ENCODE assay signal across 9 mouse cellular contexts in the genomic region with DNA sequence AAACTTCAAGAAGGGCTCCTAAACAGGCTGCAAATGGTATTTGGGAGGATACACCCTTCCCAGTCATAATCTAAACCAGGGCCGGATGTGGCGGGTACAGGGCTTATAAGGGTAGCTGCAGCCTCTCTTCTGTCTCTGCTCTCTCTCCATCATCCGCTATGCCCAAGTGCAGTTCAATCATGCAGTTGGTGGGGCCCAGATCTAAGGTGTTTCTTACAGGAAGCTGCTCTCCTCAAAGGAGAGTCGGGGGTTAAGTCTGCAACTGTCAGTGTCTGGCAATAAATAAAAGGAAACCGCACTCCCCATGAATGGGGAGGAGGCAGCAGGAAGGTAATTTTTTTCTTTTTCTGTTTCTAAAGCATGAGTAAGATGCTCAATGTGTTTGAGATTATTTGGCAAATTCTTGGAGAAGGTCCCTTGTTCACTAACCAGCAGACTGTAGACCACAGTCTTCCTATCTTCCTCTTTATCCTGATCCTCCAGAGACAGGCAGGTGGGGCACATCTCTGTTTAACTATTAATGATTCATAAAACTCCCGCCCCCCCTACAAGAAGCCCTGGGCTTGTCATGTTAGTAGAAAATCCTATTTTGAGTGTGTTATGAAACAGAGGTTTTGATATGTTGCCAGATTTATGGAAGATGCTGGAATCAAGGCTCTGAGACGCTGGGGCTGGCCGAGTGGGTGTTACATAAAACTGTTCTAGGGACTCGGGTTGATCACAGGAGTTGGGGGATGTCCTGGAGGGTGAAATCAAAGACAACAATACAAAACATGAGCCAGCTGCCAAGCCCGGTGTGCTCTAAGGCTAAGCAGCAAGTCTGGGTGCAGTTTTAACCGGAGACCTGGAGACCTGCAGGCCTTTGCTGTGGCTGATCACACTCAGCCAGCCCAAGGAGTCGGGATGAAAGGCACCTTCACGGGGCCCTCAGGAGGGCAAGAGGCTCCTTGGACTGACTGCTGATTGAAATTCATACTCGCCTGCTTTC.
DNase-seq lines count a peak whose midpoint lies in the region; ATAC-seq and TF ChIP-seq lines count a peak whose summit lies in the region.
"Had no signal": no experiment of that assay in that cellular context is flagged by ENCODE, and none has a peak within 500 bp of the region (broad histone marks: within the 10 kb centered on the region; RNA-seq: fewer than 3 reads in every experiment).

No protein-coding gene starts in this region.

- H3K36me3 ChIP-seq in heart, embryonic 14.5 days (ENCODE audit: control insufficient read depth, insufficient read depth, low read length) = no peaks in the 10 kb centered on the region
- no peaks in the 10 kb centered on the region for H3K36me3 ChIP-seq in kidney, postnatal 0 days (ENCODE audit: insufficient read depth, low read length)
- H3K36me3 ChIP-seq in midbrain, embryonic 14.5 days (ENCODE audit: control insufficient read depth, insufficient read depth, low read length) = no peaks in the 10 kb centered on the region

- no peak overlapping the region for H3K4me3 ChIP-seq in heart, embryonic 14.5 days (ENCODE audit: control insufficient read depth in 1 of 2, insufficient read depth in 1 of 2, low read depth in 1 of 2, low read length in 2 of 2)
- H3K4me3 ChIP-seq in kidney, postnatal 0 days (replicated peaks; ENCODE audit: low read depth, low read length) = no peak overlapping the region
- no peak overlapping the region for H3K4me3 ChIP-seq in midbrain, embryonic 14.5 days (replicated peaks; ENCODE audit: low read depth, low read length)

- WGBS in heart, embryonic 14.5 days = 48% methylated on average over 14 of the region's 14 CpGs
- 14% methylated on average over 14 of the region's 14 CpGs for WGBS in kidney, postnatal 0 days
- 37% methylated on average over 14 of the region's 14 CpGs for WGBS in midbrain, embryonic 14.5 days

- no peaks in the 10 kb centered on the region for H3K9me3 ChIP-seq in heart, embryonic 14.5 days (ENCODE audit: control insufficient read depth, low read length)
- H3K9me3 ChIP-seq in kidney, postnatal 0 days (replicated peaks; ENCODE audit: low read length) = no peaks in the 10 kb centered on the region
- H3K9me3 ChIP-seq in midbrain, embryonic 14.5 days (ENCODE audit: control insufficient read depth, low read length) = no peaks in the 10 kb centered on the region

- peak overlapping the region; percentile 46 to 94 for H3K27ac ChIP-seq in heart, embryonic 14.5 days (replicated peaks in 1 of 2; ENCODE audit: control insufficient read depth in 1 of 2, insufficient read depth in 1 of 2, low read depth in 2 of 2, low read length in 2 of 2)
- H3K27ac ChIP-seq in kidney, postnatal 0 days = peak overlapping the region; percentile 89
- H3K27ac ChIP-seq in midbrain, embryonic 14.5 days (replicated peaks; ENCODE audit: low read depth, low read length) = peak overlapping the region; percentile 90
- H3K27ac ChIP-seq: macrophage had no signal

- no peak for TF ChIP-seq CTCF in kidney, postnatal 0 days (IDR thresholded peaks at IDR 0.05; ENCODE audit: low read depth)

- peak; percentile 45 to 70 for DNase-seq in left cerebral cortex, postnatal 25 days (ENCODE audit: low spot score in 2 of 2)
- no peak for DNase-seq in left cerebral cortex, postnatal 4 days
- peak; percentile 74 for DNase-seq in brain, adult 2 months (ENCODE audit: low read depth, low spot score)
- DNase-seq in kidney, postnatal 0 days (ENCODE audit: low spot score) = peak; percentile 78
- DNase-seq in midbrain, embryonic 14.5 days = peak; percentile 37
- DNase-seq in layer of hippocampus, adult 9-10 months (ENCODE audit: low spot score) = no peak
- no peak for DNase-seq in urinary bladder, postnatal 14 days (ENCODE audit: low spot score)

- no peaks in the 10 kb centered on the region for H3K27me3 ChIP-seq in heart, embryonic 14.5 days (ENCODE audit: control insufficient read depth, insufficient read depth, low read length)
- no peaks in the 10 kb centered on the region for H3K27me3 ChIP-seq in kidney, postnatal 0 days (ENCODE audit: insufficient read depth, low read length)
- H3K27me3 ChIP-seq in midbrain, embryonic 14.5 days (ENCODE audit: control insufficient read depth, insufficient read depth, low read length) = no peaks in the 10 kb centered on the region

- peaks cover 60 to 80% of the 10 kb centered on the region in 2 experiments for H3K4me1 ChIP-seq in heart, embryonic 14.5 days (ENCODE audit: control insufficient read depth in 2 of 2, insufficient read depth in 2 of 2, low read length in 2 of 2)
- peaks cover 74% of the 10 kb centered on the region for H3K4me1 ChIP-seq in kidney, postnatal 0 days (replicated peaks; ENCODE audit: insufficient read depth, low read length)
- peaks cover 79% of the 10 kb centered on the region for H3K4me1 ChIP-seq in midbrain, embryonic 14.5 days (ENCODE audit: control insufficient read depth, insufficient read depth, low read length)

- H3K4me2 ChIP-seq in heart, embryonic 14.5 days (ENCODE audit: low read length) = no peak overlapping the region
- H3K4me2 ChIP-seq in kidney, postnatal 0 days (ENCODE audit: low read length) = no peak overlapping the region
- H3K4me2 ChIP-seq in midbrain, embryonic 14.5 days (ENCODE audit: low read length) = no peak overlapping the region

- ATAC-seq in heart, embryonic 14.5 days (ENCODE audit: insufficient number of reproducible peaks, insufficient read depth, low FRiP score, low read depth) = no peak
- no peak for ATAC-seq in kidney, postnatal 0 days (replicated peaks; ENCODE audit: low FRiP score, low read depth)
- no peak for ATAC-seq in midbrain, embryonic 14.5 days (ENCODE audit: low FRiP score, low TSS enrichment)

- intact Hi-C loops in left cerebral cortex, postnatal 25 days (cut with DNase I) = loop anchor here (10.0 kb wide), 1 partner anchor 212 kb away; no protein-coding TSS in a partner anchor
- intact Hi-C loops in left cerebral cortex, postnatal 4 days (cut with DNase I) = loop anchor here (5.0 kb wide), 1 partner anchor 66 kb away; no protein-coding TSS in a partner anchor

- peak overlapping the region; percentile 51; the same call in 1 of the 2 replicates for H3K9ac ChIP-seq in heart, embryonic 14.5 days (ENCODE audit: low read length)
- H3K9ac ChIP-seq in kidney, postnatal 0 days (ENCODE audit: low read depth, low read length) = peak overlapping the region; percentile 19; the same call in 1 of the 2 replicates
- 0 out of 2 replicates have a peak overlapping the region, but pooled peaks have one; percentile 3 for H3K9ac ChIP-seq in midbrain, embryonic 14.5 days (replicated peaks; ENCODE audit: low read length)

Comparison
In these comparisons a context has a peak if more than half of its experiments do, and no peak if none do; other contexts are left out.
1. DNase-seq: peak in left cerebral cortex, postnatal 25 days (2 of 2), brain, adult 2 months (single experiment), kidney, postnatal 0 days (single experiment) and midbrain, embryonic 14.5 days (single experiment); none in left cerebral cortex, postnatal 4 days (single experiment), layer of hippocampus, adult 9-10 months (single experiment) and urinary bladder, postnatal 14 days (single experiment).
2. Peak in every context shown above with its lines, with median percentiles within 50 percentile points of each other: H3K27ac ChIP-seq and H3K9ac ChIP-seq.